Mouse (Mus musculus) embryonic fibroblast, embryonic 13.5 days (primary cell): ENCODE results near the gene Kcnh4. TPM values are rescaled to one million over a fixed set of nuclear protein-coding genes. Genes with fewer than 3 reads are reported as not detected.
A peak's percentile ranks its signal among the peaks of the same experiment; 100 is the strongest.

Experiments used
- H3K27ac ChIP-seq: 2 replicates; pipeline ENCODE4 v1.5.1; 2012; ENCODE audit warnings: low read length, control low read depth, inconsistent platforms; ENCODE audit not compliant: insufficient read depth
- H3K4me1 ChIP-seq: 2 replicates; pipeline ENCODE4 v1.6.1; 2011; ENCODE audit warnings: low read length; ENCODE audit not compliant: control insufficient read depth, insufficient read depth
- H3K4me3 ChIP-seq: 2 replicates; pipeline ENCODE4 v1.5.1; 2011; ENCODE audit warnings: mild to moderate bottlenecking, control low read depth, low read length; ENCODE audit not compliant: insufficient read depth
- CTCF ChIP-seq: IDR thresholded peaks from 2 replicates; pipeline ENCODE4 v1.5.1; 2011; ENCODE audit warnings: mild to moderate bottlenecking, control low read depth, low read length, moderate library complexity, borderline replicate concordance; ENCODE audit not compliant: insufficient read depth
- POLR2A ChIP-seq: IDR thresholded peaks from 2 replicates; pipeline ENCODE4 v1.6.1; 2011; ENCODE audit warnings: low read depth, mild to moderate bottlenecking, control low read depth, low read length, moderate library complexity
- polyA plus RNA-seq: library from polyadenylated mRNA; stranded (reverse); fragments of >200 nt; gene quantifications from 2 replicates; pipeline ENCODE4 v1.2.4, GENCODE M21; 2011; ENCODE audit warnings: low read depth; ENCODE audit not compliant: missing spikeins, insufficient read length

The Kcnh4 gene
- polyA plus RNA-seq, 1 experiment, result not detected

GRCm38 (mm10) chr11:100713735-100714533, 45.8 kb downstream of the Kcnh4 start, which contains the start of gene Hspb9:
Gene Hspb9, plus strand, starts transcription at chr11:100713850.
- Histone ChIP-seq H3K4me3 (no peak within 1 kb of the TSS), H3K27ac (peak within 1 kb of the TSS; percentile 20), H3K4me1 (peaks cover 11% of the 10 kb centered on the region; the same call in 1 of the 2 replicates)
- no peak for TF ChIP-seq CTCF
- TF ChIP-seq POLR2A, result peak; percentile 29; the same call in 1 of the 2 replicates

GRCm38 (mm10) chr11:100713174-100713573, 46.6 kb downstream of the Kcnh4 start:
- Histone ChIP-seq H3K4me1 (peaks cover 11% of the 10 kb centered on the region; the same call in 1 of the 2 replicates), H3K27ac (no peak overlapping the region), H3K4me3 (no peak overlapping the region)
- no peak for TF ChIP-seq CTCF
- TF ChIP-seq POLR2A, result no peak

GRCm38 (mm10) chr11:100711783-100712615, 47.7 kb downstream of the Kcnh4 start, which contains the start of gene Kat2a:
Gene Kat2a, minus strand, starts transcription at chr11:100712465.
- peaks cover 11% of the 10 kb centered on the region; the same call in 1 of the 2 replicates for H3K4me1 ChIP-seq
- H3K4me3 ChIP-seq, result peak within 1 kb of the TSS; percentile 73
- TF ChIP-seq POLR2A (peak; percentile 86), CTCF (no peak)
- no peak within 1 kb of the TSS for H3K27ac ChIP-seq

- TF ChIP-seq POLR2A (no peak), CTCF (no peak)
- no peak overlapping the region for H3K27ac ChIP-seq
- no peak overlapping the region for H3K4me3 ChIP-seq
- H3K4me1 ChIP-seq, result peaks cover 11% of the 10 kb centered on the region; the same call in 1 of the 2 replicates
These were observed 48.8 kb downstream of the Kcnh4 start for GRCm38 (mm10) chr11:100710977-100711376.

GRCm38 (mm10) chr11:100710528-100710927, 49.2 kb downstream of the Kcnh4 start:
- H3K4me1 ChIP-seq, result peaks cover 11% of the 10 kb centered on the region; the same call in 1 of the 2 replicates
- H3K27ac ChIP-seq, result no peak overlapping the region
- TF ChIP-seq CTCF, result no peak
- TF ChIP-seq POLR2A, result no peak
- no peak overlapping the region for H3K4me3 ChIP-seq

- Histone ChIP-seq H3K4me1 (peaks cover 10% of the 10 kb centered on the region; the same call in 1 of the 2 replicates), H3K27ac (no peak overlapping the region), H3K4me3 (no peak overlapping the region)
- TF ChIP-seq POLR2A (no peak), CTCF (no peak)
These were observed 50.4 kb downstream of the Kcnh4 start for GRCm38 (mm10) chr11:100709201-100709810.

- H3K4me3 ChIP-seq, result no peak overlapping the region
- H3K4me1 ChIP-seq, result peaks cover 5% of the 10 kb centered on the region; the same call in 1 of the 2 replicates
- TF ChIP-seq CTCF (no peak), POLR2A (no peak)
- H3K27ac ChIP-seq, result no peak overlapping the region
These were observed 54.5 kb downstream of the Kcnh4 start for GRCm38 (mm10) chr11:100705095-100705747.

GRCm38 (mm10) chr11:100703851-100704531, 55.8 kb downstream of the Kcnh4 start, which contains the start of gene Dhx58:
Gene Dhx58, minus strand, starts transcription at chr11:100704271.
- H3K4me3 ChIP-seq, result no peak within 1 kb of the TSS
- TF ChIP-seq CTCF (no peak), POLR2A (no peak)
- H3K27ac ChIP-seq, result no peak within 1 kb of the TSS

GRCm38 (mm10) chr11:100703366-100703765, 56.4 kb downstream of the Kcnh4 start:
- Histone ChIP-seq H3K27ac (no peak overlapping the region), H3K4me3 (no peak overlapping the region), H3K4me1 (peaks cover 5% of the 10 kb centered on the region; the same call in 1 of the 2 replicates)
- TF ChIP-seq POLR2A (no peak), CTCF (no peak)

More at GRCm38 (mm10) chr11:100703851-100704531, 55.8 kb downstream of the Kcnh4 start, which contains the start of gene Dhx58:
- H3K4me1 ChIP-seq, result peaks cover 5% of the 10 kb centered on the region; the same call in 1 of the 2 replicates
